Comparison of ENCODE assay signal across 12 mouse cellular contexts in the genomic region with DNA sequence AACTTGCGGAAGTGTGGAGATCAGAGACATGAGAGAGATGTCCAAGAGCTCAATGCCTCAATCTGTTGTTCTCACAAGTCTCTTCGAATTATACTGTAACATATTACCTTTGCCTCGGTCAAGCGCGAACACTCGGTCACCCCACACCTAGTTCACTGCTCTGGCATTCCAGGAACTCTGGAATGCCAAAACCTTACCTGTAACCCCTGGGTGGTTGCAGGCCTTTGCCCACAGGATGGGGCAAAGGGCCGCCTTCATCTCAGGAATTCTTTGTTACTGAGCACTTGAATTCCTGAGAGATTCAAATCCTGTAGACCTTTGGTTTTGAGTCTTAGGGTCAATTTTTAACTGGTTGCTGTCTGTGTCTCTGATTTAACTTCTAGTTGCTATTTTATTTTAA.
"Had no signal": no experiment of that assay in that cellular context is flagged by ENCODE, and none has a peak within 500 bp of the region (broad histone marks: within the 10 kb centered on the region; RNA-seq: fewer than 3 reads in every experiment).

No protein-coding gene starts in this region.

- H3K4me1 ChIP-seq: hindbrain, embryonic 15.5 days; limb, embryonic 10.5 days; liver, embryonic 15.5 days; midbrain, embryonic 13.5 days had no signal

- H3K27me3 ChIP-seq: hindbrain, embryonic 15.5 days; liver, embryonic 15.5 days; midbrain, embryonic 13.5 days; neural tube, embryonic 12.5 days had no signal

- H3K27ac ChIP-seq: hindbrain, embryonic 15.5 days; left cerebral cortex, adult 2 months; limb, embryonic 10.5 days; liver, embryonic 15.5 days; midbrain, embryonic 13.5 days; neural tube, embryonic 12.5 days had no signal

- H3K9ac ChIP-seq: hindbrain, embryonic 15.5 days; liver, embryonic 15.5 days; lung, embryonic 14.5 days; midbrain, embryonic 13.5 days; neural tube, embryonic 12.5 days had no signal

- H3K4me3 ChIP-seq: hindbrain, embryonic 15.5 days; left cerebral cortex, adult 2 months; limb, embryonic 10.5 days; liver, embryonic 15.5 days; midbrain, embryonic 13.5 days; neural tube, embryonic 12.5 days had no signal

- ATAC-seq: intestine, embryonic 16.5 days; midbrain, embryonic 13.5 days had no signal

- H3K36me3 ChIP-seq: hindbrain, embryonic 15.5 days; limb, embryonic 10.5 days; liver, embryonic 15.5 days; midbrain, embryonic 13.5 days; neural tube, embryonic 12.5 days had no signal

- DNase-seq: lung, embryonic 14.5 days; lung, postnatal 10 days; thymus, adult 18-20 months; thymus, postnatal 14 days had no signal

- H3K4me2 ChIP-seq: hindbrain, embryonic 15.5 days; liver, embryonic 11.5 days; liver, embryonic 15.5 days; lung, embryonic 14.5 days; midbrain, embryonic 13.5 days; neural tube, embryonic 12.5 days had no signal

- H3K9me3 ChIP-seq: hindbrain, embryonic 15.5 days; limb, embryonic 10.5 days; liver, embryonic 15.5 days; midbrain, embryonic 13.5 days; neural tube, embryonic 12.5 days had no signal
